Mouse (Mus musculus): Measurements from ENCODE around the gene Ifi203. TPM values are rescaled to one million over a fixed set of nuclear protein-coding genes. Genes with fewer than 3 reads are reported as not detected.

The Ifi203 gene
- polyA plus RNA-seq (2017; shearing (Covaris generic)), result 258 TPM

DNA sequence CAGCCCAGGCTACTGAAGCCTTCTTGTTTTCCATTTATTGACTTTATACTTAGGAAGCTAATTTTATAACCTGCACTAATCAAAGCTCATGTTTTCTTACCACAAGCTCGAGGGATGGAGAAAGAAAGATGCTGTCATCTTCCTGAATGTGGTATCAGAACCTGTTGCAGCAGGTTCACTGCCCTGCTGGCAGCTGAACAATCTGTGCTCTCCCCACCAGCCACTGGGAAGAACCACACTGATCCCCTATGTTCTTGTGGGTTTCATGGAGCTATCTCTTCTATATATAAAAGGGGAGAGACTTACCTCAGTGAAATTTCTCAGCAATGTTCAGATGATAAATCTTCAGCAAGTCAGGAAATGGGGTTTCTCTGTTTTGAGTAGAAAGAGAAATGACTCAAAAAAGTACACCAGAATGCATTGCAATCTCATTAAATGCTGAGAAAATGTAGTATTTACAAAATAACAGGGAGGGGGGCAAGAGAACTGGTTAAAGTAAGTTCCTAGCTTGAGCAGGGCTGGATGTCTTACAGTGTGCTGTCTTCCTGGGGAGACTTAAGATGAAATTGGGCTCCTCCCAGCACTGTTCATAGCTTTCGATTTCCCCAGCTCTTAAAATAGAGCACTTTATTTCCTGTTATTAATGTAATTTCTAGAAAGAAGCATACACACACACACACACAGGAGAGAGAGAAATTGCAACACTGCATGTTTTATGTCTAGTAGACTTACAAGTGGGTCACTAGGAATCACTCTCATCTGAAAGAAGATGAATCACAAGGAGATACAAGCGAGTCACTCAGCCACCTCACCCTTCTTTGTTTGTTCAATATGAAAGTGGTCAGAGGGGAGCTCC lies at the start of gene Ifi203, which contains the start of gene Mndal:
Gene Ifi203, minus strand, starts transcription at position 749 of the 856 bp plus-strand sequence.
Gene Mndal, minus strand, starts transcription at position 568 of the 856 bp plus-strand sequence.

GRCm38 (mm10) chr1:173982694-173983305 lies 40.3 kb upstream of the Ifi203 start, which contains the start of gene Ifi202b:
Ifi202b (minus strand) TSS chr1:173982744.

GRCm38 (mm10) chr1:173912548-173913255 lies 29.8 kb downstream of the Ifi203 start, which contains the start of gene Ifi211:
Ifi211 (minus strand) TSS chr1:173913046.

Other genes starting within 250 kb of the Ifi203 start
- gene Ifi207, start 200.9 kb downstream of the Ifi203 start, polyA plus RNA-seq (2017; shearing (Covaris generic)), result not detected
- 3.5 TPM for gene Ifi204, start 175.7 kb downstream of the Ifi203 start, polyA plus RNA-seq (2017; shearing (Covaris generic))
- gene Ifi211, start 29.6 kb downstream of the Ifi203 start, polyA plus RNA-seq (2017; shearing (Covaris generic)), result 13.8 TPM
- gene Mndal, start 181 bp downstream of the Ifi203 start, polyA plus RNA-seq (2017; shearing (Covaris generic)), result 468 TPM
- gene Ifi202b, start 40.1 kb upstream of the Ifi203 start, polyA plus RNA-seq (2017; shearing (Covaris generic)), result not detected
- 0.16 TPM for gene Ifi205, start 89.1 kb upstream of the Ifi203 start, polyA plus RNA-seq (2017; shearing (Covaris generic))
- not detected for gene Olfr433, start 98.0 kb upstream of the Ifi203 start, polyA plus RNA-seq (2017; shearing (Covaris generic))
- 0.41 TPM for gene Olfr432, start 106.5 kb upstream of the Ifi203 start, polyA plus RNA-seq (2017; shearing (Covaris generic))
- not detected for gene Olfr430, start 123.9 kb upstream of the Ifi203 start, polyA plus RNA-seq (2017; shearing (Covaris generic))
- not detected for gene Olfr429, start 141.7 kb upstream of the Ifi203 start, polyA plus RNA-seq (2017; shearing (Covaris generic))
- not detected for gene Olfr427, start 154.2 kb upstream of the Ifi203 start, polyA plus RNA-seq (2017; shearing (Covaris generic))
- not detected for gene Olfr231, start 178.5 kb upstream of the Ifi203 start, polyA plus RNA-seq (2017; shearing (Covaris generic))
- not detected for gene Olfr424, start 188.8 kb upstream of the Ifi203 start, polyA plus RNA-seq (2017; shearing (Covaris generic))
- gene Olfr420, start 213.0 kb upstream of the Ifi203 start, polyA plus RNA-seq (2017; shearing (Covaris generic)), result not detected
- 0.05 TPM for gene Spta1, start 230.1 kb upstream of the Ifi203 start, polyA plus RNA-seq (2017; shearing (Covaris generic))